Mouse (Mus musculus): ENCODE data around the gene 1700019N19Rik.

The 1700019N19Rik gene

DNA sequence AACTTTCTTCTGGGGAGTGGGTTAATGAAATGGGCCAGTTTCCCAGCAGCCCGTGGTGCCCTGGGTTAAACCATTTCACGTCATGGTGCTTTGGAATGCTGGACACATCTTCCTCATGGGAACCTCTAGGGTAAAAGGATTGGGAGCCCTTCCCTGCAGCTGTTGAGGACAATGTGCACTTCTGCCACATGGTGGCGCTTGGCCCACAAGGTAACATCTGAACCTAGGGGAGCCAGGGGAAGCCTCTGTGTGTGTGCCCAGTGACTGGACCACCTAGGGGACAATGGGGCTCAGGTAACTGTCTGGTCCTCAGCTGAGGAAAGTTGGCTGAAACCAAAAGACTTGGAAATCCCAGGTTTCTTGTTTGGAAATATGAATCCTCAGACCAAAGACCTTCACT, 12.1 kb upstream of the 1700019N19Rik start:
- no peak for DNase-seq (ENCODE audit: low spot score)

DNA sequence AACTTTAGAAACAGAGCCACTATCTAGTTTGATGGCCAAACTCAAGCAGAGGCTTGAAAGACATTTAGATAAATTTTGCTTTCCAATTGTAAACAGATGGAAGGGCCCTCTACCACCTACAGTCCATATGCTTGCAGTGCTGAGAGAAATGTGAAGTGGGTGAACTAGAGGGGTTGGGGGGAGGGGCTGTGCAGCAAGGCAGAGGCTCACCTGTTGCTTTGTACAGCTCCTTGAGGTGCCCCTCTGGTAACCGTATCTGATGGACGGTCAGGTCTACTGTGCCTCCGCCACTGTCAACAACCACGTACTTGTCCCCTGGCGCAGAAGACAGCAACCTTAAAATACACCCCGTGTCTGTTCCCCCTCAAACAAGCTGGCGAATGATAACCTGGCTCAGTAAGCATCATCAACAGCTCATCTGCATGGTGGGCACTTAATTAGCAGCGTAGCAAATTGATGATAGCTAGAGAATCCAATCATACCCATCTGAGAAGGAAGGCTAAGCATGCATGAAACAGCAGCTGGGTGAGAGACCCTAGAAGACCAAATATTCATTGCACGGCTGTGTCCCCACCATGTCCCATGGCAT, 11.0 kb upstream of the 1700019N19Rik start:
- DNase-seq (ENCODE audit: low spot score), result no peak

DNA sequence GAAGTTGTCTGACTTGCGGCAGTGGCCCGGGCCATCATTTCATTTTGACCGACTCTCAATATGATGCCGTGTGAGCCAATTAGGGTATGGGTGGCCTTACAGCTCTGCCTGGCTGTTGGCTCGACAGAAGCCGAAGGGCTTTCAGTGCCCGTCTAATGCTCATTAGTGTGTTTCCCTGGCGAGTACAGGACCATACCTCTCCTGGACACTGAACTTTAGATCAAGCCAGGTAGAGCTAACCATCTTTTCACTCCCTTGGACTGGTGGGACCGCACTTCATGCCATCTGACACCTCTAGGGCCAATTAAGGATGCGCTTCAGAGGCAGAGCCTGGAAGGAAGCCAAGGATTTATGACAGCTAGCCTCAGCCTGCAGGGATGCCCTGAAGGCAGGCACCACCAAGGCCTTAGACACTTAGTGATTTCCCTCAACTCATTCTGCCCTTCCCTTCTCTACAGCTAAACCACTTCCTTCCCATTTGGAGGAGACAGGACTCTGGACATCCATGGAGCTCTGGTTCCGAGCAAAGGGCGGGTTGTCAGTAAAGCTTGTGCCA, 931 bp upstream of the 1700019N19Rik start:
- no peak for DNase-seq (ENCODE audit: low spot score)

DNA sequence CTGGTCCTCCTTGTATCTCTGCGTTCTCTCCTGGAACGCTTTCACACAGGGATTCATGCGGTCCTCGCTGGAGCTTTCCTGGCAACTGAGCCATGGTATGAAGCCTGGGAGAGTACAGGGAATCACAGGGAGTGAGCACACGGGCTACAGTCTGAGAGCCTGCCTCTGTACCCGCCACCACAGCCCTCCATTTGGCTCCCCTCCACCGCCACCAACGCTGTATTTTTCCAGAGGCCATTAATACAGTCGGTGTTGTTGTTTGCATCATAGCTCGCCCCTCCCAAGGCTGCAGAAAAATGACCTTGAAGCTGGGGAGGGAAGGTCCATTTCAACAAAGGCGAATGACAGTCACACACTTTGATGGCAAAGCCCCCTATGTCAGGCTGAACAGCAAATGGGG, 5.1 kb downstream of the 1700019N19Rik start:
- DNase-seq (ENCODE audit: low spot score), result no peak

DNA sequence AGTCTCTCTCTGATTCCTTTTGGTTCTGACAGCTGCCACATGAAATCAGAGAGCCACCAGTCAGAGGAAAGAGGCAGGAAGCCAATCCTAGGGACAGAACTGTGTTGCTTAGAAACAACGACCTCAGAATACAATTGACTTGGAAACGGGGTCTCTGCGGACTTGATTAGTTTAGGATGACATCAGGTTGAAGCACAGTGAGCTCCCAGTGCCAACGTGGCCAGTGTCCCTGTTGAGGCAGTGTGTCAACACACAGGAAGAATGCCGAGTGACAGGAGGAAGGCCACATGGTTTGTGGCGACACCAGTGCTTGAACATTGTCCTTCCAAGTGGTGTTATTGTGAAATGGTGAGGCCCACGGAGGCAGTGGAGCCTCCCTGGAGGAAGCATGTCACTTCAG, 10.3 kb downstream of the 1700019N19Rik start:
- DNase-seq (ENCODE audit: low spot score), result no peak

DNA sequence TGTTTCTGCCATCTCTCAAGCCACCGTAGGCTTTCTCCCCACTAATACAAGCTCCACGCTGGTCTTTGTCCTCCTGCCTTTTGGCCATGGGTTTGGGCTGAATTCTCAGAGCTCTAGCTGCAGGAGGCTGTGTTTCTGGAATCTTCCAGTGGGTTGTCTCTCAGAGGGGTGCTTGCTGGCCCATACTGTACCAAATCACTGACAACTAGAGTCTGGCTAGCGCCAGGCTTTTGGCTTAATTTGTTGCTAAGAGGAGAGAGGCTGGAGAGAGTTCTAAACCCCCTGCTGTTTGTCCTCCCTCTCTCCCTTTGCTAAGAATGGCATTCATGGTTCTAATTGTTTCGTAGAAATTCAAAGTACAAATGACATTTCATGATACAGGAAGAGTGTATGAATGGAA, 12.7 kb downstream of the 1700019N19Rik start:
- DNase-seq (ENCODE audit: low spot score), result no peak

DNA sequence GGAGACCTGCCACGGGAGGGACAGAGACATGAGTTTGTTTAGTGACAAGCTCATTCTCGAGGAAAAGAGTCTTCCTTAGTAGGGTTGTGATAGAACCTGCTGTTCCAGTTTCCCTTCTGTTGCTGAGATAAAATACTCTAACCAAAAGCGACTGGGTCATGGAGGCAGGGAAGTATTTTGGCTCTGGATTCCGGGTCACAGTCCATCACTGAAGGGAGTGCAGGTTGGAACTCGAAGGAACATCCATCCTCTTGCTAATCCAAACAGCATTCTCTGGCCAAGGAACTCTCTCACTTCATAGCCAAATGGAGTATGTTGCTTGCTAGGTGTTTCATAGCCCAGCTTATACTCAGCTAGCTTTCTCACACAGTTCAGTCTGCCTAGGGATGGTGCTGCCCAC, 17.8 kb downstream of the 1700019N19Rik start:
- DNase-seq (ENCODE audit: low spot score), result no peak

DNA sequence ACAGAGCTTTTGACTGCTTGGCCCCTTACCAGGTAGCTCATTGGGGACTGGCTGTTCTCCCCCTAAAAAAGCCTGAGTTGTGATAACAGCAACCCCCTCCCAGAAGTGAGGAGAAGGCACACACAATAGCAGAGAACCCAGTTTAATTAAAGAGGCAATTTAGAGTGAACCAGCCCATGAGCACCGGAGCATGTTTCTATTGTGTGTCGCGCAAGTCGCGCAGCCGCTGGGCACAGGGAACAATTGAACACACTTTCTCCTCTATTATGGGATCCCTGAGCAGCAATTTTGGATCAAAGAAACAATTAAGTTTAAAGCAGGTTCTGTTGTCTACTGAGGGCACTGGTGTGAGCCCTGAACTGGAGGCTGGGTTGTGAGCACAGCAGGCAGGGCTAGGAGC, 26.9 kb downstream of the 1700019N19Rik start:
- no peak for DNase-seq (ENCODE audit: low spot score)

DNA sequence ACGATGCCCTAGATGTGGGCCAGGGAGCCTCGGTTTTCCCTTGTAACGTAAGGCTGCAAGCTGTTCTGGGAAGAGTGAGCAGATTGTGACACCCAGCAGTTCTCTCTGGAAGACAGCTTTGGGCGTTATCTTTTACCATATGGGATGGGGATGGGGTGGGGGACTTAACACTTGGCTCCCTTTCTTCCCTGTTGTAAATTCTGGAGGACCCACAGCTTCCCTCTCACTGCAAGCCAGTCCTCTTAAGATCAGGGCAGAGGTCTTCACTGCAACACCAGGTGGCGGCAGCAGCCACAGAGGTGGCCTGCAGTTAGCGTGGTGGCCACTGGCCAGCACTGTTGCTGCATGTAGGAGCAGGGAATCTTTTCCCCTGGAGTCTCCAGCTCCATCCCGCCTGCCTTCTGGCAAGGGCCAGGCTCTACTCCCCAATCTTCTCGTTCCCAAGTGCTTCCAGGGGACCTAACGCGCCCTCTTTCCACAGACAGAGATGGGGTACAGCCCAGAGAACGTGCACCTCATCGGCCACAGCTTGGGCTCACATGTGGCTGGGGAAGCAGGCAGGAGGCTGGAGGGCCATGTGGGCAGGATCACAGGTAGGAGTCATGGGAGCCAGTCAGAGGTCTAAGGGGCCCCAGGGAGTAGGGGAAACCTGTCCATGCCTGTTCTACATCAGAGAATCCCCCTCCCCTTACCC, 31.3 kb downstream of the 1700019N19Rik start:
- no peak for DNase-seq (ENCODE audit: low spot score)

DNA sequence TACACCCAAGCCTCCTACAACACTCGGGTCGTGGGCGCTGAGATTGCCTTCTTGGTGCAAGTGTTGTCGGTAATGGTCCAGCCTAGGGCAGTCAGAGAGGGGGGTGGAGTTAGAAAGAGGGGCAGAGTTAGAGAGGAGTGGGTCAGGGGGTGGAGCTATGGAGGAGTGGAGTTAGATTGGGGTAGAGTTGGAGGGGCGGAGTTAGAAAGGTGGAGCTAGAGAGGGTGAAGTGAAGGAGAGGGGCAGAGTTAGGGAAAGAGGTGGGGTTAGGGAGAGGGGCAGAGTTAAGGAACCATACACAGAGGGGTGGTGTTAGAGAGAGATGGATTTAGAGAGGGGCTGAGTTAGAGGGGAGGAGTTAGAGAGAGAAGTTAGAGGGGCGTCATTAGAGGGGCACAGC, 31.9 kb downstream of the 1700019N19Rik start:
- DNase-seq (ENCODE audit: low spot score), result no peak

DNA sequence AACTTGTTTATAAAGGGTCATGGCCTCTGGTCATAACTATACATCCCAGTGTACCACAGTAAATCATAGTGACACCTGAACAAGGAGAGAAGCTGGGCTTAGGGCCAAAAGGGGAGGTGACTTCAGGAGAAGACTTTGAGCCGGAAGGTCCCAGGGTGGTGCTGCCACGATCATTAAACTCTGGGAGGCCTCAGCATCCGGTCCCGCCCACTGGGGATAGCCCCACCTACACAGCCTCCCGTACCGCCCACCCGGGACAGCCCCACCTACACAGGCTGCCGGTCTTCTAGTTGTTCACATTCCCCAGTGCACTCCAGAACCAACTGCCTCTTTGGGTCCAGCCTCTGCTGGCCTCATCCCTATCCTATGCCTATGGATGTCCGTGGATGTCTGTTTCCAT, 34.8 kb downstream of the 1700019N19Rik start, which contains the start of gene Pnliprp2:
TSS of gene Pnliprp2 (plus strand) at position 297 of the 400 bp plus-strand sequence.
- no peak for DNase-seq (ENCODE audit: low spot score)

DNA sequence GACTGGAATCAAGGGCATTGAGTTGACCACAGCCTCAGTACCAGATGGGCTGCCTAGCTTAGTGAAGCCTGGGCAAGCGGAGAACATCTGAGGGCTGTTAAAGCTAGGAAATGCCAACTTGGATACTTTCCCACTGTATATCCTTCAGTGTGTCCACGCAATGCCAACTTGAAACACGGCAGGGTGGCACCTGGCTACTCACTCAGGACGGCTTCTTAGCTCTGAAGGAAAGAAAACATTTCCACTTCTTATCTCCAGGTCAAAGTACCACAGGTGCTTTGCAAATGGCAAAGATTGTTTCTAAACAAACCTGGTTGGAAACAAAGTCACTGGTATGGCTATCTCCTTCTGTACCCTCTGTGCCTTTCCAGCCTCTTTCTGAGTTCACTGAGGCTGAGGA, 35.4 kb downstream of the 1700019N19Rik start:
- DNase-seq (ENCODE audit: low spot score), result no peak

DNA sequence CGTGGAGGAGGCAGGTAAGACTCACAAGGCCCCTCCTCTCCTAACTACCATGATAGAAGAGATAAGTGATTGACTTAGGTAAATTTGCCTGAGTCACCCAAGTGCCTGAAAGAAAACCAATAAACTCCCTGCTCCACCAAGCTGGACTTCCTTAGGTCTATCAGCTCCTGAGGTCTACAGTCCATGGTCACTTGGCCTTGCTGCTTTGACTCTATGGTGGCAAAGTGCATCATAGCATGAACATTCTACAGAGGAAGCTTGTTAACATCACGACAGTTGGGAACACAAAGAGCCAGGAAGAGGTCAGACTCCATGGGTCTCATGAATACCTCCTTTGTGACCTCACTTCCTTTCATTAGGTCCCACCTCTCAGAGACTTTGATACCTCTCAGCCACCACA, 42.8 kb downstream of the 1700019N19Rik start:
- no peak for DNase-seq (ENCODE audit: low spot score)

DNA sequence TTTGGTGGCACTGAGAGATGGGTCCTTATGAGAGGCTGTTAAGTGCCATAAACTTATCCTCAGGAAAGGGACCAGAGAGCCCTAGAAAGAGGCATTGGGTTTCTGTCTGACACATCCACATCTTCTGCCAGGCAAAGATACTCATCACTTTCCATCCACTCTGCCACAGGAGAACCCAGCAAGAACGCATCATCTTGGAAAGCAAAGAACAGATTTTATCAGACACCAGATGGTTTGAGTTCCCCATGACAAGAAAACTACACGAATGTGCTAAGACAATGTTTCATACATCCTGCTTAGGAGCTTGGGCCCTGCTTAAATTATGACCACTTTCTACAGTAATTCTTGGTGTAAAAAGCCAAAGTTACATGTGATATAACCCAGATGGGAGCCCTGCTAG, 43.4 kb downstream of the 1700019N19Rik start:
- no peak for DNase-seq (ENCODE audit: low spot score)

DNA sequence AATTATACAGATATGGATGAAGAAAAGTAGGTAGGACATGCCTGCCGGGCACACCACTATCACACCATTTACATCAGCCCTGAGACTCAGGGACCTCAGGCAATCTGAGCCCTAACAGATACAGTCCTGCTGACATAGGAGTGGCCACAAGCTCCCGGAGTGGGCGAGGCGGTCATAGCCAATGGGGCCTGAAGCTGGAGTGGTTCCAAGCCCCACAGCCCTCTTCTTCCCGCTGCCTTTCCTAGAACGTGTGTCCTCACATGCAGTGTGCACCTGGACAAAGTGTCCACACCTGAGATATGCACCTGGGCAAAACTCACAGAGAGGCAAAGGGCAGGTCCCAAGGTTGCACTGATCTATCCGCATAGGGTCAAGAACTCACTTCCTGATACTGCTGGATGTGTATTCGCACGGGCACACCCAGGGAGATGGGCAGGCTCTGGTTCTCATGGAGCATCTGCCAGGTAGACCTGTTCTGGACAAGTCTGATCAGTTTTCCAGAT, 46.7 kb downstream of the 1700019N19Rik start:
- no peak for DNase-seq (ENCODE audit: low spot score)

DNA sequence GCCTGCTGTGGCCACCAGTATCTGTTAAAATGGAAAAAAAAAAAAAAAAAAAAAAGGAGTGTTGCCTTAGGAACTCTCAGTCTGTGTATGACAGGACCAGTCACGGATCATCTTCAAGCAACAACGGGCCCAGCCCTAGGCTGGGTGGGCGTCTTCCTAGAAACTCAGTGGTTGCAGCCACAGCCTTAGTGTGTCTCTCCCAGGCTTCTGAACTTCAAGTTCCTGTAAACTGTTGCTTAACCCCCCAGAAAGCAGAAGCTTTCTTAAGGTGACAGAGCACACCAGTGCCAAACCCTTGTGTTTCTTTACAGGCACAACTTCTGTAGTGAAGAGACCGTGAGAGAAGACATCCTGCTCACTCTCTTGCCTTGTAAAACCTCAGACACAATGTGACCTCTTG, 50.5 kb downstream of the 1700019N19Rik start:
- DNase-seq (ENCODE audit: low spot score), result no peak

DNA sequence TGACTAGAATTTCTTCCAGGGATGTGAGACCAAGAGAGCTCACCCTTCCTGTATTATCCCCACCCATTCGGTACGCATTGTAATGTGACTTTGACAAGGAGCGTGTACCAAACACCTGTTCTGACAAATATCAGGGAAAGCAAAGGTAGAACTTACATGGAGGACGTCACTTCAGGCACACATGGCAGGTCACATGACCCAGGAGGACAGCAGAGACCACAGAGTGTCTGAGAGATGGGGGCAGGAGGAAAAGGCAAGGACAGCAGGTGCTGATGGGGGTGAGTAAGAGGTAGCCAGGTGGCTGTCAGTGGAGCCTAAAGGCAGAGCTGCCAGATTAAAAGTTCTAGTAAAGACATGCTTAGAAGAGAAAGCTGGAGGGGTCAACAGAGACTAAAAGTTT, 51.5 kb downstream of the 1700019N19Rik start:
- DNase-seq (ENCODE audit: low spot score), result no peak

DNA sequence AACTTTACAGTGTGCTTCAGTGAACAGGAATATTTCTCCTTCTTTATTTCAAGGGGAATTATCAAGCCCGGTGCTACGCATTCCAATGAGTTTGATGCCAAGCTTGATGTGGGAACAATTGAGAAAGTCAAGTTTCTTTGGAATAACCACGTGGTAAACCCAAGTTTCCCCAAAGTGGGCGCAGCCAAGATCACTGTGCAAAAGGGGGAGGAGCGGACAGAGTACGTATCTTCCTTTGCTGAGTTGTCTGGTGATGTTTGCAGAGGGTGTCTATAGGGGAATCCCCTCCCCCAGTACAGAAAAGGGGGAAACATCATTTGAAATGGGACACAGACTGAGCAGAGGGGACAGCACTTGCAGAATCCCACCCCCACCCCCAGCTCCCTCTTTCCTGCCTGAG, 53.2 kb downstream of the 1700019N19Rik start:
- no peak for DNase-seq (ENCODE audit: low spot score)

DNA sequence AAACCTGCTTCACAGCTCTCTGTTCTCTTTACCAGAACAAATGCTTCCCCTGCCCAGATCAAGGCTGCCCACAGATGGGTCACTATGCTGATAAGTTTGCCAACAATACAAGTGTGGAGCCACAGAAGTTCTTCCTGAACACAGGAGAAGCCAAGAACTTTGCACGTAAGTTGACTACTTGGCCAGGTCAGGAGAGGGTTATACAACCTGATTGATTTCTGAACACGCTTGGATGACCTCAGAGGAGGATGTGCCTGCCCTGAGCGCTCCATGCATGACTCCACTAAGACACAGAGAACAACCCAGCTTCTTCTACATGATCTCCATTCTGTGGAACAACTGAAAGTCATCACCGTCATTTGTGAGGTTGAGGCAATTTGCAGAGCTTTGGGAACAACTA, 56.1 kb downstream of the 1700019N19Rik start:
- no peak for DNase-seq (ENCODE audit: low spot score)

Data from urinary bladder, postnatal 10 days (tissue).